Mouse (Mus musculus) kidney, embryonic 14.5 days (tissue): ENCODE data around the gene Fam72a. TPM values are rescaled to one million over a fixed set of nuclear protein-coding genes. Genes with fewer than 3 reads are reported as not detected.
"Not testable (repeated sequence)": the region's sequence is repeated elsewhere in the genome, so short reads cannot be mapped to it uniquely, and the experiment has no call there.

Experiments used
- ATAC-seq: fragments of 200-750 bp; cut with Nextera tagmentation; 2 replicates; pipeline ENCODE4 v1.8.0; 2017; ENCODE audit warnings: moderate number of reproducible peaks, mild to moderate bottlenecking, moderate TSS enrichment, moderate library complexity; ENCODE audit not compliant: low FRiP score, low TSS enrichment
- H3K27ac ChIP-seq: fragments of 300-500 bp; sonication (generic); 2 replicates; pipeline ENCODE4 v1.5.1; 2014; ENCODE audit warnings: low read depth, mild to moderate bottlenecking, low read length, moderate library complexity, mixed read lengths
- H3K27me3 ChIP-seq: fragments of 300-500 bp; sonication (generic); 2 replicates; pipeline ENCODE4 v1.6.1; 2014; ENCODE audit warnings: mild to moderate bottlenecking, low read length; ENCODE audit not compliant: control insufficient read depth, insufficient read depth
- H3K36me3 ChIP-seq: fragments of 300-500 bp; sonication (generic); 2 replicates; pipeline ENCODE4 v1.6.1; 2014; ENCODE audit warnings: low read length, mixed read lengths; ENCODE audit not compliant: control insufficient read depth, insufficient read depth
- H3K4me1 ChIP-seq: fragments of 300-500 bp; sonication (generic); 2 replicates; pipeline ENCODE4 v1.6.1; 2014; ENCODE audit warnings: low read length, mixed read lengths; ENCODE audit not compliant: control insufficient read depth, insufficient read depth
- H3K4me2 ChIP-seq: fragments of 300-500 bp; sonication (generic); replicated peaks from 2 replicates; pipeline ENCODE4 v1.6.1; 2014; ENCODE audit warnings: low read depth, mild to moderate bottlenecking, low read length
- H3K4me3 ChIP-seq: fragments of 300-500 bp; sonication (generic); 2 replicates; pipeline ENCODE4 v1.5.1; 2014; ENCODE audit warnings: mild to moderate bottlenecking, low read length
- H3K9ac ChIP-seq: fragments of 300-500 bp; sonication (generic); 2 replicates; pipeline ENCODE4 v1.6.1; 2014; ENCODE audit warnings: low read depth, mild to moderate bottlenecking, low read length, moderate library complexity
- H3K9me3 ChIP-seq: fragments of 300-500 bp; sonication (generic); 2 replicates; pipeline ENCODE4 v1.6.1; 2016; ENCODE audit warnings: low read length; ENCODE audit not compliant: control insufficient read depth
- WGBS: fragments of 180-500 bp; shearing (Covaris S2); extraction: QIAGEN DNeasy Blood & Tissue Kit; methylation state at CpG from one replicate; pipeline ENCODE4 v1.1.7; 2014; 5-methylcytosine and 5-hydroxymethylcytosine counted together
- polyA plus RNA-seq: library from polyadenylated mRNA; unstranded; fragments of >200 nt; fragmentation: Nextera tagmentation; extraction: Ambion mirVana; gene quantifications from 2 replicates; pipeline ENCODE4 v1.2.1, GENCODE M21; 2014

The Fam72a gene
- polyA plus RNA-seq, 1 experiment from 2014 or later = 2.7 TPM

- no peak overlapping the region for H3K27ac ChIP-seq
- H3K4me2 ChIP-seq = no peak overlapping the region
- H3K9me3 ChIP-seq = no peaks in the 10 kb centered on the region
- WGBS = 98% methylated on average over 2 of the region's 2 CpGs
- no peaks in the 10 kb centered on the region for H3K36me3 ChIP-seq
- no peak overlapping the region for H3K4me3 ChIP-seq
- no peaks in the 10 kb centered on the region for H3K27me3 ChIP-seq
- H3K9ac ChIP-seq = no peak overlapping the region
- no peak for ATAC-seq
- no peaks in the 10 kb centered on the region for H3K4me1 ChIP-seq
Observed at GRCm38 (mm10) chr1:131562081-131562480, 34.4 kb downstream of the Fam72a start.

- H3K4me1 ChIP-seq, H3K4me2 ChIP-seq, H3K9me3 ChIP-seq, H3K27ac ChIP-seq, H3K36me3 ChIP-seq, H3K27me3 ChIP-seq, H3K9ac ChIP-seq, H3K4me3 ChIP-seq, ATAC-seq: not testable (repeated sequence)
- WGBS = 58% methylated on average over 11 of the region's 11 CpGs
Observed at GRCm38 (mm10) chr1:131566056-131566455, 38.4 kb downstream of the Fam72a start.

GRCm38 (mm10) chr1:131569721-131570120 lies 42.0 kb downstream of the Fam72a start:
- no peak for ATAC-seq
- no peak overlapping the region for H3K4me2 ChIP-seq
- H3K9ac ChIP-seq = no peak overlapping the region
- no peaks in the 10 kb centered on the region for H3K27me3 ChIP-seq
- no peaks in the 10 kb centered on the region for H3K9me3 ChIP-seq
- H3K4me3 ChIP-seq = no peak overlapping the region
- no peaks in the 10 kb centered on the region for H3K4me1 ChIP-seq
- no peak overlapping the region for H3K27ac ChIP-seq
- 86% methylated on average over 6 of the region's 6 CpGs for WGBS
- no peaks in the 10 kb centered on the region for H3K36me3 ChIP-seq

- H3K27ac ChIP-seq = no peak overlapping the region
- no peaks in the 10 kb centered on the region for H3K36me3 ChIP-seq
- ATAC-seq = no peak
- no peak overlapping the region for H3K9ac ChIP-seq
- H3K27me3 ChIP-seq = no peaks in the 10 kb centered on the region
- no peaks in the 10 kb centered on the region for H3K9me3 ChIP-seq
- H3K4me1 ChIP-seq = no peaks in the 10 kb centered on the region
- H3K4me2 ChIP-seq = no peak overlapping the region
- WGBS = 89% methylated on average over 4 of the region's 4 CpGs
- no peak overlapping the region for H3K4me3 ChIP-seq
Observed at GRCm38 (mm10) chr1:131570391-131570790, 42.7 kb downstream of the Fam72a start.

GRCm38 (mm10) chr1:131573721-131574120 lies 46.0 kb downstream of the Fam72a start:
- Histone ChIP-seq H3K4me2 (no peak overlapping the region), H3K4me1 (no peaks in the 10 kb centered on the region), H3K27me3 (no peaks in the 10 kb centered on the region), H3K27ac (no peak overlapping the region), H3K9me3 (no peaks in the 10 kb centered on the region), H3K9ac (no peak overlapping the region), H3K4me3 (no peak overlapping the region), H3K36me3 (no peaks in the 10 kb centered on the region)
- 91% methylated on average over 14 of the region's 14 CpGs for WGBS
- ATAC-seq = peak; percentile 86; the same call in 1 of the 2 replicates

- H3K4me3 ChIP-seq = no peak overlapping the region
- H3K9ac ChIP-seq = no peak overlapping the region
- WGBS = 56% methylated on average over 17 of the region's 17 CpGs
- no peaks in the 10 kb centered on the region for H3K27me3 ChIP-seq
- ATAC-seq = no peak
- H3K4me1 ChIP-seq = no peaks in the 10 kb centered on the region
- no peak overlapping the region for H3K4me2 ChIP-seq
- H3K36me3 ChIP-seq = no peaks in the 10 kb centered on the region
- no peaks in the 10 kb centered on the region for H3K9me3 ChIP-seq
- no peak overlapping the region for H3K27ac ChIP-seq
Observed at GRCm38 (mm10) chr1:131578943-131579680, 51.4 kb downstream of the Fam72a start.

- Histone ChIP-seq H3K27me3 (no peaks in the 10 kb centered on the region), H3K9ac (no peak overlapping the region), H3K27ac (no peak overlapping the region), H3K4me1 (no peaks in the 10 kb centered on the region), H3K4me3 (no peak overlapping the region), H3K9me3 (no peaks in the 10 kb centered on the region), H3K36me3 (no peaks in the 10 kb centered on the region), H3K4me2 (no peak overlapping the region)
- 48% methylated on average over 4 of the region's 4 CpGs for WGBS
- ATAC-seq = no peak
Observed at GRCm38 (mm10) chr1:131580389-131580788, 52.7 kb downstream of the Fam72a start.

GRCm38 (mm10) chr1:131583598-131583997 lies 55.9 kb downstream of the Fam72a start:
- Histone ChIP-seq H3K4me3 (no peak overlapping the region), H3K4me2 (no peak overlapping the region), H3K36me3 (no peaks in the 10 kb centered on the region), H3K9ac (no peak overlapping the region), H3K27me3 (no peaks in the 10 kb centered on the region), H3K27ac (no peak overlapping the region), H3K4me1 (no peaks in the 10 kb centered on the region), H3K9me3 (no peaks in the 10 kb centered on the region)
- ATAC-seq = no peak
- WGBS = 86% methylated on average over 3 of the region's 3 CpGs

- Histone ChIP-seq H3K4me2 (no peak overlapping the region), H3K9me3 (no peaks in the 10 kb centered on the region), H3K4me1 (no peaks in the 10 kb centered on the region), H3K27me3 (no peaks in the 10 kb centered on the region), H3K4me3 (no peak overlapping the region), H3K36me3 (no peaks in the 10 kb centered on the region), H3K9ac (no peak overlapping the region), H3K27ac (no peak overlapping the region)
- no peak for ATAC-seq
- WGBS = 73% methylated on average over 8 of the region's 8 CpGs
Observed at GRCm38 (mm10) chr1:131586836-131587235, 59.1 kb downstream of the Fam72a start.
